Mouse (Mus musculus): ENCODE data around the gene Myoz2. TPM values are rescaled to one million over a fixed set of nuclear protein-coding genes. Genes with fewer than 3 reads are reported as not detected.

The Myoz2 gene
- polyA plus RNA-seq (2014; fragmentation: Illumina TruSeq; extraction: RNeasy Lipid Tissue Mini Kit (QIAGEN cat#74804); ENCODE audit: low read depth, low replicate concordance): 0.44 TPM

DNA sequence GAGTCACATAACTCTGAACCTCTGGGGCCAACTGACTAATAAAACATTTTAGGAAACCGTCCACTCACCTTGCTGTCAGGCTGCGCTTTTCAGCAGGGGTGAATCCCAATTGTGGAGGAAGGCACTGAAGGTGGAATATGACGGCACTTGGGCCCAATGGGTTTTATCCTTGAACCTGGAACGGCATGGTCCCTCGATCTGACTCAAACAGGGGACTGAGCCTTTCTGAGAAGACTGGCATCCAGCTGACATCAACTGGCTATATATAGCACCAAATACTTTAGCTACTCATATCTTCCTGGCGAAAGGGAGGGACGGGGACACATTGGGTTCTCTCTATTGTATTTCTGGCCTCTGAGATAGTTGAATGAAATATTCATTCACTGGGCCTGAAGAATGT is at the start of gene Myoz2:
Myoz2 (minus strand) TSS at position 264 of the 400 bp plus-strand sequence.

DNA sequence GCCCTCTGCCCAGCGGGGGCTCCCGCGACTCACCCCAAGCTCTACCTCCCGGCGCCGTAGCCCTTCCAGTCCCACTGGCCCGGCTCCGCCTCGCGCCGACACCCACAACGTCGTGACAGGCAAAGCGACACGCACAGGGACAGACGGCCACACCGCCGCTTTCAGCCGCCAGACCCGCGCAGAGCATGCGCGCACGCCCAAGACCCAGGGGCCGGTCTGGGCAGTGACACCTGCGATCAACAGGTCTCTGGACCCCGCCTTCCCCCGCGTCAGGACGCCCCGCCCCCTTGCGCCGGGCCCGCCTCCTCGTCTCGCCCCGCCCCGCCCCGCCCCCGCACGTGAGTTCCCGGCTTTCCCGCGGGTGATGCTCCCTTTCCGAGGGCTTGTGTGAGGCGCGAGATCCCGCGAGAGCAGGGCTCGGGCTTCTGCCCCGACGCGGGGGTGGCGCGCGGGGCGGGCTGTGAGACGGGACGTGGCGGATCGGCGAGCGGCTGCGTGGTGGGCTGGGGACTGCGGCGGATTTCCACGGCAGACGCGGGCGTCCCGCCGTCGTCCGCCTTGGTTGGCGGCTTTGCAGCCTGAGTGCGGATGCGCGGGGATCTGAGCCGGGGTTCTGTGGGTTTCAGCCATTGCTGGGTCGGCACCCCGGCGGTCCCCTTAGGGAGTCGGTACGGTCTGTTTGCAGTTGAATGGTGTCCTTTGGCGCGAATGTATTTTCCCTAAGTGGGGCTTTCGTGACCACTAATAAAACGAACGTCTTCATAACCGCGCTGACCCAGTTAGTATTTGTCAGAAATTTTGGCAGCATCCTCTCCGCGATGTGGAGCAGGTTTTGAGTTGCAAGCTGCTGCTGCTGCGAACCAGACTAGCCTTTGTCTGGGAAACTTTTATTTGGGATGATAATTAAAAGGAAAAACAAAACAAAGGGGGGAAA is 50.3 kb downstream of the Myoz2 start, which contains the start of gene Usp53:
Usp53 (minus strand) TSS at position 262 of the 934 bp plus-strand sequence.

Other genes with a start within 250 kb of the Myoz2 start
- gene Fabp2, start 139.9 kb downstream of the Myoz2 start, polyA plus RNA-seq (2014; fragmentation: Illumina TruSeq; extraction: RNeasy Lipid Tissue Mini Kit (QIAGEN cat#74804); ENCODE audit: low read depth, low replicate concordance): 776 TPM
- not detected for gene Gm10959, start 115.7 kb downstream of the Myoz2 start, polyA plus RNA-seq (2014; fragmentation: Illumina TruSeq; extraction: RNeasy Lipid Tissue Mini Kit (QIAGEN cat#74804); ENCODE audit: low read depth, low replicate concordance)
- gene 1810037I17Rik, start 110.8 kb downstream of the Myoz2 start, polyA plus RNA-seq (2014; fragmentation: Illumina TruSeq; extraction: RNeasy Lipid Tissue Mini Kit (QIAGEN cat#74804); ENCODE audit: low read depth, low replicate concordance): 104 TPM
- 202 TPM for gene Usp53, start 50.5 kb downstream of the Myoz2 start, polyA plus RNA-seq (2014; fragmentation: Illumina TruSeq; extraction: RNeasy Lipid Tissue Mini Kit (QIAGEN cat#74804); ENCODE audit: low read depth, low replicate concordance)
- 226 TPM for gene Synpo2, start 201.1 kb upstream of the Myoz2 start, polyA plus RNA-seq (2014; fragmentation: Illumina TruSeq; extraction: RNeasy Lipid Tissue Mini Kit (QIAGEN cat#74804); ENCODE audit: low read depth, low replicate concordance)
- gene Sec24d, start 232.4 kb upstream of the Myoz2 start, polyA plus RNA-seq (2014; fragmentation: Illumina TruSeq; extraction: RNeasy Lipid Tissue Mini Kit (QIAGEN cat#74804); ENCODE audit: low read depth, low replicate concordance): 94.4 TPM

All from sigmoid colon, adult 10 weeks (tissue).